Mouse (Mus musculus): ENCODE data around the gene Tnrc6b. TPM values are rescaled to one million over a fixed set of nuclear protein-coding genes. Genes with fewer than 3 reads are reported as not detected.

The Tnrc6b gene
- polyA plus RNA-seq (2015; fragmentation: Nextera tagmentation; extraction: Ambion mirVana): 30.2 and 41.6 TPM in 2 replicates

DNA sequence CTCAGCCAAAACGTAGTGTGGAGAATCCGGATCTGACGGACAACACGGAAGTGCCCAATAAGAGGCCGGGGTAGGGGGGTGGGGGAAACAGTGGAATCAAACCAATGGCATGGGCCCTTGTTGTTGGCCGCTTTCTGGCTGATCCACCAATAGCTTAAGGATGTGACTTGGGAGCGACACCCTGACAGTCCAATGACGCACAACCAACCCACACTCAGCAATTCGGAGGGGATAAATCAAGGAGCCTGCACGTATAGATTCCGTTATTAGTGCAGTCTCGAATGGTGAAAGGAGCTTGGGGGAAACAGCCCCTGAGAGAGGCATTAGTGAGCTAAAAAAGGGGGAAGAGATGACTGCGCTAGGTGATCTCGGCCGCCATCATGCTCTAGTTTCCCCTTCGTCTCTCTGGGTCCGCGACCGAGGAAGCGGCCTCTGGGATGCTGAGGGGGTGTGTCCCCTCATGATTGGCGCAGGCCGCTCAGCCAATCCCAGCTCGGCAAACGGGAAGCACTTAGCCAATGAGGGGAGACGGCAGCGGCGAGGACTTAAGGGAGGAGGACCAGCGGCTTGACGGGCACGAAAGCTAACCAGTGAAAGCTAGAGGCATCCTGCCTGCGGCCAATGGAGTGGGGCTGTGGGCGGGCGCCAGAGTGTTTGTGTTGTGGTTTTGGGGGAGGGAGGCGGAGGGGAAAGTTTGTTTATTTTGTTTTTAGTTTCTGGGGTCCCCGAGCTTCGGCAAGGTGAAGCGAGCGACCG lies at the start of gene Tnrc6b:
Gene Tnrc6b, plus strand, starts transcription at position 706 of the 756 bp plus-strand sequence.
- Histone ChIP-seq H3K27ac (ENCODE audit: low read length) (peak within 1 kb of the TSS; percentile 97), H3K4me1 (replicated peaks; ENCODE audit: control insufficient read depth, insufficient read depth, low read length) (peaks cover 33% of the 10 kb centered on the region), H3K36me3 (ENCODE audit: control insufficient read depth, insufficient read depth) (no peaks in the 10 kb centered on the region), H3K9me3 (ENCODE audit: control insufficient read depth, low read length) (no peaks in the 10 kb centered on the region), H3K27me3 (replicated peaks; ENCODE audit: control insufficient read depth, insufficient read depth, low read length) (no peaks in the 10 kb centered on the region), H3K4me3 (replicated peaks; ENCODE audit: low read length) (peak within 1 kb of the TSS; percentile 98), H3K9ac (replicated peaks; ENCODE audit: low read depth, low read length) (peak within 1 kb of the TSS; percentile 89), H3K4me2 (ENCODE audit: low read length) (peak within 1 kb of the TSS; percentile 87)
- WGBS: under 1% methylated on average over 39 of the region's 39 CpGs
- ATAC-seq: peak; percentile 97

- WGBS: 86% methylated on average over 4 of the region's 4 CpGs
- H3K27me3 ChIP-seq (replicated peaks; ENCODE audit: control insufficient read depth, insufficient read depth, low read length): no peaks in the 10 kb centered on the region
- H3K36me3 ChIP-seq (ENCODE audit: control insufficient read depth, insufficient read depth): no peaks in the 10 kb centered on the region
- ATAC-seq: no peak
- H3K9ac ChIP-seq (replicated peaks; ENCODE audit: low read depth, low read length): no peak overlapping the region
- peaks cover 5% of the 10 kb centered on the region; the same call in 1 of the 2 replicates for H3K9me3 ChIP-seq (ENCODE audit: control insufficient read depth, low read length)
- no peak overlapping the region for H3K27ac ChIP-seq (ENCODE audit: low read length)
- H3K4me3 ChIP-seq (replicated peaks; ENCODE audit: low read length): no peak overlapping the region
- no peak overlapping the region for H3K4me2 ChIP-seq (ENCODE audit: low read length)
- no peaks in the 10 kb centered on the region for H3K4me1 ChIP-seq (replicated peaks; ENCODE audit: control insufficient read depth, insufficient read depth, low read length)
Observed at GRCm38 (mm10) chr15:80664444-80664843, 46.7 kb upstream of the Tnrc6b start.

GRCm38 (mm10) chr15:80671295-80672252 lies 39.5 kb upstream of the Tnrc6b start, which contains the start of gene Fam83f:
Gene Fam83f, plus strand, starts transcription at chr15:80671847.
- Histone ChIP-seq H3K27me3 (replicated peaks; ENCODE audit: control insufficient read depth, insufficient read depth, low read length) (peaks cover 12% of the 10 kb centered on the region), H3K9ac (replicated peaks; ENCODE audit: low read depth, low read length) (peak within 1 kb of the TSS; percentile 41), H3K27ac (ENCODE audit: low read length) (no peak within 1 kb of the TSS), H3K4me3 (replicated peaks; ENCODE audit: low read length) (peak within 1 kb of the TSS; percentile 37), H3K4me2 (ENCODE audit: low read length) (peak within 1 kb of the TSS; percentile 59), H3K4me1 (replicated peaks; ENCODE audit: control insufficient read depth, insufficient read depth, low read length) (peaks cover 14% of the 10 kb centered on the region), H3K36me3 (ENCODE audit: control insufficient read depth, insufficient read depth) (no peaks in the 10 kb centered on the region), H3K9me3 (ENCODE audit: control insufficient read depth, low read length) (peaks cover 5% of the 10 kb centered on the region; the same call in 1 of the 2 replicates)
- no peak for ATAC-seq
- whole genome bisulfite sequencing: 6% methylated on average over 83 of the region's 85 CpGs

GRCm38 (mm10) chr15:80672810-80673209 lies 38.3 kb upstream of the Tnrc6b start:
- H3K27ac ChIP-seq (ENCODE audit: low read length): no peak overlapping the region
- H3K9ac ChIP-seq (replicated peaks; ENCODE audit: low read depth, low read length): no peak overlapping the region
- no peaks in the 10 kb centered on the region for H3K36me3 ChIP-seq (ENCODE audit: control insufficient read depth, insufficient read depth)
- H3K4me2 ChIP-seq (ENCODE audit: low read length): no peak overlapping the region
- no peaks in the 10 kb centered on the region for H3K9me3 ChIP-seq (ENCODE audit: control insufficient read depth, low read length)
- WGBS: 46% methylated on average over 2 of the region's 2 CpGs
- H3K4me3 ChIP-seq (replicated peaks; ENCODE audit: low read length): no peak overlapping the region
- peaks cover 12% of the 10 kb centered on the region for H3K27me3 ChIP-seq (replicated peaks; ENCODE audit: control insufficient read depth, insufficient read depth, low read length)
- H3K4me1 ChIP-seq (replicated peaks; ENCODE audit: control insufficient read depth, insufficient read depth, low read length): peaks cover 14% of the 10 kb centered on the region
- no peak for ATAC-seq

GRCm38 (mm10) chr15:80673337-80674095 lies 37.6 kb upstream of the Tnrc6b start:
- Histone ChIP-seq H3K4me1 (replicated peaks; ENCODE audit: control insufficient read depth, insufficient read depth, low read length) (peaks cover 17% of the 10 kb centered on the region), H3K4me2 (ENCODE audit: low read length) (no peak overlapping the region), H3K9me3 (ENCODE audit: control insufficient read depth, low read length) (no peaks in the 10 kb centered on the region), H3K27ac (ENCODE audit: low read length) (no peak overlapping the region), H3K36me3 (ENCODE audit: control insufficient read depth, insufficient read depth) (no peaks in the 10 kb centered on the region), H3K27me3 (replicated peaks; ENCODE audit: control insufficient read depth, insufficient read depth, low read length) (peaks cover 12% of the 10 kb centered on the region), H3K9ac (replicated peaks; ENCODE audit: low read depth, low read length) (no peak overlapping the region), H3K4me3 (replicated peaks; ENCODE audit: low read length) (no peak overlapping the region)
- 72% methylated on average over 4 of the region's 4 CpGs for WGBS
- no peak for ATAC-seq

DNA sequence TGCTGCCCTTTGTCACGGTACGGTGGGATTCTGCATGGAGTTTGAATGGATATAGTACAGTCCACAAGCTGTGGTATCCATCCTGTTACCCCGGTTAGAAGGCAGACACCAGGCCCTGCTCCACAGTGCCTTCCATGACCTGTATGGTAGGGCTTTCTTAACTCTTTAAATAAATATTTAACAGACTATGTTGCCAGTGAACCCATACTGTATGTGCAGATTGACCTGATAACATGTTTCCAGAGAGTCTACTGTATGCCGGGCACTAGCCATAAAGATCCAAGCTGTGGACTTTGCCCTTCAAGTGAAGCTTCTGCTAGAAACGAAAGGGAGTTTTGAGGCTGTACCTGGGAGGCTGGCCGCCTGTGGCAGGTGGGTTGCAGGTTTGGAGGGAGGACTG lies 36.4 kb upstream of the Tnrc6b start:
- H3K27ac ChIP-seq (ENCODE audit: low read length): no peak overlapping the region
- no peak for ATAC-seq
- H3K36me3 ChIP-seq (ENCODE audit: control insufficient read depth, insufficient read depth): no peaks in the 10 kb centered on the region
- no peaks in the 10 kb centered on the region for H3K9me3 ChIP-seq (ENCODE audit: control insufficient read depth, low read length)
- H3K27me3 ChIP-seq (replicated peaks; ENCODE audit: control insufficient read depth, insufficient read depth, low read length): peaks cover 12% of the 10 kb centered on the region
- peaks cover 22% of the 10 kb centered on the region for H3K4me1 ChIP-seq (replicated peaks; ENCODE audit: control insufficient read depth, insufficient read depth, low read length)
- no peak overlapping the region for H3K9ac ChIP-seq (replicated peaks; ENCODE audit: low read depth, low read length)
- H3K4me3 ChIP-seq (replicated peaks; ENCODE audit: low read length): no peak overlapping the region
- no peak overlapping the region for H3K4me2 ChIP-seq (ENCODE audit: low read length)
- 85% methylated on average over 6 of the region's 6 CpGs for WGBS

- no peaks in the 10 kb centered on the region for H3K27me3 ChIP-seq (replicated peaks; ENCODE audit: control insufficient read depth, insufficient read depth, low read length)
- no peak overlapping the region for H3K9ac ChIP-seq (replicated peaks; ENCODE audit: low read depth, low read length)
- H3K4me3 ChIP-seq (replicated peaks; ENCODE audit: low read length): no peak overlapping the region
- H3K4me1 ChIP-seq (replicated peaks; ENCODE audit: control insufficient read depth, insufficient read depth, low read length): peaks cover 17% of the 10 kb centered on the region
- no peak overlapping the region for H3K27ac ChIP-seq (ENCODE audit: low read length)
- WGBS: 27% methylated on average over 8 of the region's 8 CpGs
- no peaks in the 10 kb centered on the region for H3K36me3 ChIP-seq (ENCODE audit: control insufficient read depth, insufficient read depth)
- H3K9me3 ChIP-seq (ENCODE audit: control insufficient read depth, low read length): no peaks in the 10 kb centered on the region
- peak; percentile 80; the same call in 1 of the 2 replicates for ATAC-seq
- no peak overlapping the region for H3K4me2 ChIP-seq (ENCODE audit: low read length)
Observed at GRCm38 (mm10) chr15:80679515-80680215, 31.4 kb upstream of the Tnrc6b start.

DNA sequence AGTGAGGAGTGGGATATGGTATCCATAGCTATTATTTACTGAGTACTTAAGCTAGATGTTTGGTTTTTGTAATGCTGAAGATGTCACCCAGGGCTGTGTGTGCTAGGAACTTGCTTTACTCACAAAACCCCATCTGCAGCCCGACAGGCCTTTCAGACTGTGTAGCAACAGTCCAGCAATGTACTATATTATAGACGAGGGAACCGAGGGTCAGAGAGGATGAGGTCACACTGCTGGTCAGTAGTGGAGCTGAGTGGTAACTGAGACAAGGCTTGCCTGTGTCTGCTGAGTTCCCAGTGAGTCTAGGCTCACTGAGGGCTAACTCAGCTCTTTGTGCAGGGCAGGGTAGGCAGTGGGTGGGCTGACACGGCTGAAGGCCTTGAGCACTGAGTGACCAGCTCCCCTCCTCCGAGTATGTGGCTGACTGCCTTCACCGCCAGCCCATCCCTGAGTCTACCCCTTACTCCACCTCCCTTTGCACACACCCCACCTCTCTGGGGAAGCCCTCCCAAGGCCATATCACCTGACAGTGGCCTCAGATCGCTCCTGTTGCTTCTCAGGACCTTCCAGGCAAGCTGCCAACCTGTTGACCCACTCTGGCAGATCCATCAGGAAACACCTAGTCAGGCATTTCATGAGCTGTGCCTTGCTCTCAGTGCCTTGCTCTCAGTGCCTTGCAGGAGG lies 30.6 kb upstream of the Tnrc6b start:
- Histone ChIP-seq H3K27me3 (replicated peaks; ENCODE audit: control insufficient read depth, insufficient read depth, low read length) (no peaks in the 10 kb centered on the region), H3K9ac (replicated peaks; ENCODE audit: low read depth, low read length) (no peak overlapping the region), H3K4me2 (ENCODE audit: low read length) (no peak overlapping the region), H3K4me3 (replicated peaks; ENCODE audit: low read length) (no peak overlapping the region), H3K9me3 (ENCODE audit: control insufficient read depth, low read length) (no peaks in the 10 kb centered on the region), H3K4me1 (replicated peaks; ENCODE audit: control insufficient read depth, insufficient read depth, low read length) (peaks cover 24% of the 10 kb centered on the region), H3K27ac (ENCODE audit: low read length) (no peak overlapping the region), H3K36me3 (ENCODE audit: control insufficient read depth, insufficient read depth) (no peaks in the 10 kb centered on the region)
- no peak for ATAC-seq
- WGBS: 56% methylated on average over 7 of the region's 7 CpGs

All from forebrain, embryonic 16.5 days (tissue).